Mouse (Mus musculus): ENCODE data around the gene Abcd3. TPM values are rescaled to one million over a fixed set of nuclear protein-coding genes. Genes with fewer than 3 reads are reported as not detected.

Gene Abcd3
- polyA plus RNA-seq, 1 experiment from 2014 or later = 20.7 TPM

DNA sequence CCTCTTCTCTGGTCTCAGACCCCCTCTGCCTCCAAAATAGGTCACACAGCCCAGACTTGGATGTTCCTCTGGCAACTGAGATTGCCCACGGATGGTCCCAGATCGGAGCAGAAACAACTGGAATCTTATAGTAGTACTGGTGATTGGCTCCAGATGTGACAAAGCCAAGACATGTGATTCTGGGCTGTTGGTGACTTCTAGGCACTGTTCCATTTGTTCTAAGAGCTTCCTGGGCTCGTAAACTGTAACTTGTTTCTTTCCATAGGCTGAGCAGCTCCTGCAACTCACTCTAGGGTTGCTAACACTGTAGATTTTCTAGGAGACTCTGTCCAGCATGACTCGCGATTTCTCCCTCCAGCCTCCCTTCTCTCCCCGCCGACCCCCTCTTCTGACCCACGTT lies 96.4 kb downstream of the Abcd3 start:
- Histone ChIP-seq H3K36me3 (no peaks in the 10 kb centered on the region), H3K4me2 (no peak overlapping the region), H3K4me3 (replicated peaks) (no peak overlapping the region), H3K27me3 (peaks cover 26% of the 10 kb centered on the region), H3K9ac (no peak overlapping the region), H3K4me1 (replicated peaks) (peaks cover 16% of the 10 kb centered on the region), H3K9me3 (replicated peaks) (no peaks in the 10 kb centered on the region), H3K27ac (no peak overlapping the region)
- 66% methylated on average over 8 of the region's 8 CpGs for WGBS (ENCODE audit: insufficient replicate concordance)
- no peak for DNase-seq
- no peak for ATAC-seq (ENCODE audit: low read depth)

DNA sequence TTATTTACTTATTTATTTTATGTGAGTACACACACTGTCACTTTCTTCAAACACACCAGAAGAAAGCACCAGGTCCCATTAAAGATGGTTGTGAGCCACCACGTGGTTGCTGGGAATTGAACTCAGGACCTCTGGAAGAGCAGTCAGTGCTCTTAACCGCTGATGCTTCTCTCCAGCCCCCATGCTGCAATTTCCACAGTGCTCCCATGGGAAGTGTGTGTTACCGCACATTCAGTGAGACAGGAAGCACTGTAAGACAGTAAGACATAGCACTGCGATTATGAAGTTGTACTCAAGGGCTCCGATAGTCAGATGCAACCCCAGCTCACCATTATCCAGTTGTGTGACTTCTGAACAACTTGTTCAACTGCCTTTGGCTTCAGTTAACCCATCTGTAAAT lies 98.6 kb downstream of the Abcd3 start:
- 0 out of 2 replicates have a peak, but pooled peaks cover 3% of the 10 kb centered on the region for H3K4me1 ChIP-seq (replicated peaks)
- H3K36me3 ChIP-seq = no peaks in the 10 kb centered on the region
- no peak overlapping the region for H3K4me3 ChIP-seq (replicated peaks)
- 67% methylated on average over 5 of the region's 5 CpGs for WGBS (ENCODE audit: insufficient replicate concordance)
- ATAC-seq (ENCODE audit: low read depth) = no peak
- H3K9ac ChIP-seq = no peak overlapping the region
- DNase-seq = no peak
- H3K27ac ChIP-seq = no peak overlapping the region
- H3K4me2 ChIP-seq = no peak overlapping the region
- H3K9me3 ChIP-seq (replicated peaks) = no peaks in the 10 kb centered on the region
- H3K27me3 ChIP-seq = peaks cover 4% of the 10 kb centered on the region

- H3K9me3 ChIP-seq (replicated peaks) = no peaks in the 10 kb centered on the region
- ATAC-seq (ENCODE audit: low read depth) (no peak), DNase-seq (no peak)
- no peaks in the 10 kb centered on the region for H3K4me1 ChIP-seq (replicated peaks)
- H3K9ac ChIP-seq = no peak overlapping the region
- H3K27ac ChIP-seq = no peak overlapping the region
- no peak overlapping the region for H3K4me2 ChIP-seq
- H3K36me3 ChIP-seq = no peaks in the 10 kb centered on the region
- H3K4me3 ChIP-seq (replicated peaks) = no peak overlapping the region
- no peaks in the 10 kb centered on the region for H3K27me3 ChIP-seq
- WGBS (ENCODE audit: insufficient replicate concordance) = 47% methylated on average over 6 of the region's 6 CpGs
Measured at GRCm38 (mm10) chr3:121715741-121716459, 99.2 kb downstream of the Abcd3 start.

DNA sequence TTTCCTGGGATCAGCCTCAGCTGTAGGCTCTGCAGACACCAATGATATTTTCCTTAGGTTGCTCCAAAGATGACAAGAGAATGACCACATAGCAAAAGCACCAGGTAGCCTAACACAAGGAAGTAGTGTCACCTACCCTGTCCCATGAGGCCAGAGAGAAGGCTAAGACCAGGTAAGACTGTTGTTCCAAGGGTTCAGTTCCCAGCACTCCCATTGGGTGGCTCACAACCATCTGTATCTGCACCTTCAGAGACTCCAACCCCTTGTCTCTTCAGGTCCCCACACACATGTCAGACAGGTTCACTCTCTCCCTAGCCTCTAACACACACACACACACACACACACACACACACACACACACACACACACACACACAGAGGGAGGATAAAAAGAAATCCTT lies 99.8 kb downstream of the Abcd3 start:
- DNase-seq = no peak
- H3K27me3 ChIP-seq = no peaks in the 10 kb centered on the region
- no peaks in the 10 kb centered on the region for H3K9me3 ChIP-seq (replicated peaks)

GRCm38 (mm10) chr3:121714461-121714860 lies 100.6 kb downstream of the Abcd3 start:
- Histone ChIP-seq H3K9me3 (replicated peaks) (no peaks in the 10 kb centered on the region), H3K9ac (no peak overlapping the region), H3K4me1 (replicated peaks) (no peaks in the 10 kb centered on the region), H3K4me2 (no peak overlapping the region), H3K27ac (no peak overlapping the region), H3K4me3 (replicated peaks) (no peak overlapping the region), H3K36me3 (no peaks in the 10 kb centered on the region), H3K27me3 (no peaks in the 10 kb centered on the region)
- DNase-seq = no peak
- 75% methylated on average over 2 of the region's 2 CpGs for WGBS (ENCODE audit: insufficient replicate concordance)
- ATAC-seq (ENCODE audit: low read depth) = no peak

More for the DNA sequence above, 99.8 kb downstream of the Abcd3 start:
- Histone ChIP-seq H3K36me3 (no peaks in the 10 kb centered on the region), H3K4me1 (replicated peaks) (no peaks in the 10 kb centered on the region), H3K4me2 (no peak overlapping the region), H3K9ac (no peak overlapping the region), H3K27ac (no peak overlapping the region), H3K4me3 (replicated peaks) (no peak overlapping the region)
- ATAC-seq (ENCODE audit: low read depth) = no peak

DNA sequence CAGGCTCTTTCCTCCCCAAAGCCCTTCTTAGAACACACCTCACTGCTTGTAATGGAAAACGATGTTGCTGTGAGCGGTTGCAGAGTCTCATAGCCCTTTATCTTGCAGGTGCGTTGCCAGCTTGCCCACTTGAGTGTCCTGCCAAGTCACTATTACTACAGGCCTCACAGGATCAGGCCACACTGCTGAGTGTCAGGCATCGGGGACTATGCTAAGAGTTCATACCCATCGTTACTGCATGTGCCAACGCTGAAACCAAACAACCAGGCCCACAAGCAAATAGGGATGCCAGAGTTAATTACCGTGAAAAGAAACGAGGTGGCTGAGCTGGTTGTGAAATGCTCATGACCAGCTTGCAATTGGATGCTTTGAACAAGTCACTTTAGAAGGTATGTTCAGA lies 101.3 kb downstream of the Abcd3 start:
- Histone ChIP-seq H3K4me1 (replicated peaks) (no peaks in the 10 kb centered on the region), H3K36me3 (no peaks in the 10 kb centered on the region), H3K4me2 (no peak overlapping the region), H3K27me3 (no peaks in the 10 kb centered on the region), H3K27ac (no peak overlapping the region), H3K4me3 (replicated peaks) (no peak overlapping the region), H3K9ac (no peak overlapping the region), H3K9me3 (replicated peaks) (no peaks in the 10 kb centered on the region)
- ATAC-seq (ENCODE audit: low read depth) (no peak), DNase-seq (no peak)
- 67% methylated on average over 8 of the region's 8 CpGs for WGBS (ENCODE audit: insufficient replicate concordance)

- ATAC-seq (ENCODE audit: low read depth) (no peak), DNase-seq (no peak)
- no peak overlapping the region for H3K9ac ChIP-seq
- H3K4me1 ChIP-seq (replicated peaks) = no peaks in the 10 kb centered on the region
- no peaks in the 10 kb centered on the region for H3K9me3 ChIP-seq (replicated peaks)
- no peaks in the 10 kb centered on the region for H3K27me3 ChIP-seq
- H3K27ac ChIP-seq = no peak overlapping the region
- no peaks in the 10 kb centered on the region for H3K36me3 ChIP-seq
- no peak overlapping the region for H3K4me3 ChIP-seq (replicated peaks)
- 41% methylated on average over 17 of the region's 17 CpGs for WGBS (ENCODE audit: insufficient replicate concordance)
- H3K4me2 ChIP-seq = no peak overlapping the region
Measured at GRCm38 (mm10) chr3:121713151-121713701, 101.9 kb downstream of the Abcd3 start.

GRCm38 (mm10) chr3:121712222-121712621 lies 102.9 kb downstream of the Abcd3 start:
- no peaks in the 10 kb centered on the region for H3K9me3 ChIP-seq (replicated peaks)
- H3K27ac ChIP-seq = no peak overlapping the region
- no peak for DNase-seq
- no peak overlapping the region for H3K4me3 ChIP-seq (replicated peaks)
- H3K36me3 ChIP-seq = no peaks in the 10 kb centered on the region
- H3K27me3 ChIP-seq = no peaks in the 10 kb centered on the region
- no peak overlapping the region for H3K4me2 ChIP-seq
- no peaks in the 10 kb centered on the region for H3K4me1 ChIP-seq (replicated peaks)
- H3K9ac ChIP-seq = no peak overlapping the region
- ATAC-seq (ENCODE audit: low read depth) = no peak
- WGBS (ENCODE audit: insufficient replicate concordance) = 65% methylated on average over 4 of the region's 4 CpGs

GRCm38 (mm10) chr3:121710894-121711531 lies 104.1 kb downstream of the Abcd3 start:
- H3K9me3 ChIP-seq (replicated peaks) = no peaks in the 10 kb centered on the region
- 60% methylated on average over 7 of the region's 7 CpGs for WGBS (ENCODE audit: insufficient replicate concordance)

More at GRCm38 (mm10) chr3:121710894-121711531, 104.1 kb downstream of the Abcd3 start:
- ATAC-seq (ENCODE audit: low read depth) (no peak), DNase-seq (no peak)
- Histone ChIP-seq H3K36me3 (no peaks in the 10 kb centered on the region), H3K27me3 (no peaks in the 10 kb centered on the region), H3K4me3 (replicated peaks) (no peak overlapping the region), H3K4me1 (replicated peaks) (no peaks in the 10 kb centered on the region), H3K4me2 (no peak overlapping the region), H3K27ac (no peak overlapping the region), H3K9ac (no peak overlapping the region)

Other genes with a start within 250 kb of the Abcd3 start
- not detected in 2 replicates for gene 4930432M17Rik, start 144.5 kb downstream of the Abcd3 start, polyA plus RNA-seq (2015; fragmentation: Nextera tagmentation; extraction: Ambion mirVana)
- gene F3, start 91.8 kb downstream of the Abcd3 start, polyA plus RNA-seq (2015; fragmentation: Nextera tagmentation; extraction: Ambion mirVana) = 0.48 and 0.52 TPM in 2 replicates
- gene Arhgap29, start 137.2 kb upstream of the Abcd3 start, polyA plus RNA-seq (2015; fragmentation: Nextera tagmentation; extraction: Ambion mirVana) = 5.2 and 6.6 TPM in 2 replicates
- gene Abca4, start 229.1 kb upstream of the Abcd3 start, polyA plus RNA-seq (2015; fragmentation: Nextera tagmentation; extraction: Ambion mirVana) = 0.35 and 0.66 TPM in 2 replicates

Data from liver, embryonic 13.5 days (tissue).